Mouse (Mus musculus) hindbrain, embryonic 13.5 days (tissue): Measurements from ENCODE around the gene Lyz2. TPM values are rescaled to one million over a fixed set of nuclear protein-coding genes. Genes with fewer than 3 reads are reported as not detected.
"Not testable (repeated sequence)": the region's sequence is repeated elsewhere in the genome, so short reads cannot be mapped to it uniquely, and the experiment has no call there.

ENCODE experiments used
- ATAC-seq: fragments of 200-750 bp; cut with Nextera tagmentation; 2 replicates; pipeline ENCODE4 v1.8.0; 2017; ENCODE audit warnings: moderate TSS enrichment; ENCODE audit not compliant: low FRiP score
- H3K27ac ChIP-seq: fragments of 300-500 bp; sonication (generic); 2 replicates; pipeline ENCODE4 v1.5.1; 2015; ENCODE audit warnings: inconsistent platforms, mild to moderate bottlenecking, moderate library complexity
- H3K27me3 ChIP-seq: fragments of 300-500 bp; sonication (generic); 2 replicates; pipeline ENCODE4 v1.6.1; 2015; ENCODE audit warnings: mild to moderate bottlenecking, inconsistent platforms
- H3K36me3 ChIP-seq: fragments of 300-500 bp; sonication (generic); 2 replicates; pipeline ENCODE4 v1.6.1; 2015; ENCODE audit warnings: mild to moderate bottlenecking, inconsistent platforms
- H3K4me1 ChIP-seq: fragments of 300-500 bp; sonication (generic); replicated peaks from 2 replicates; pipeline ENCODE4 v1.6.1; 2015; ENCODE audit warnings: inconsistent platforms
- H3K4me2 ChIP-seq: fragments of 300-500 bp; sonication (generic); 2 replicates; pipeline ENCODE4 v1.6.1; 2015; ENCODE audit warnings: inconsistent platforms, mild to moderate bottlenecking, moderate library complexity
- H3K4me3 ChIP-seq: fragments of 300-500 bp; sonication (generic); 2 replicates; pipeline ENCODE4 v1.5.1; 2015; ENCODE audit warnings: mild to moderate bottlenecking, inconsistent platforms
- H3K9ac ChIP-seq: fragments of 300-500 bp; sonication (generic); 2 replicates; pipeline ENCODE4 v1.6.1; 2015; ENCODE audit warnings: mild to moderate bottlenecking, inconsistent platforms
- H3K9me3 ChIP-seq: fragments of 300-500 bp; sonication (generic); 2 replicates; pipeline ENCODE4 v1.6.1; 2016; ENCODE audit warnings: inconsistent platforms
- WGBS: fragments of 180-500 bp; shearing (Covaris S2); methylation state at CpG from one replicate; pipeline ENCODE4 v1.1.7; 2015; 5-methylcytosine and 5-hydroxymethylcytosine counted together
- polyA plus RNA-seq: library from polyadenylated mRNA; unstranded; fragments of >200 nt; fragmentation: Nextera tagmentation; extraction: Ambion mirVana; gene quantifications from 2 replicates; pipeline ENCODE4 v1.2.1, GENCODE M21; 2015

The Lyz2 gene
- polyA plus RNA-seq, 1 experiment from 2014 or later = 29.3 TPM

- H3K9me3 ChIP-seq = no peaks in the 10 kb centered on the region
- no peaks in the 10 kb centered on the region for H3K27me3 ChIP-seq
- no peaks in the 10 kb centered on the region for H3K4me1 ChIP-seq
- H3K4me3 ChIP-seq = no peak within 1 kb of the TSS
- H3K9ac ChIP-seq = no peak within 1 kb of the TSS
- H3K36me3 ChIP-seq = no peaks in the 10 kb centered on the region
- no peak for ATAC-seq
- no peak within 1 kb of the TSS for H3K27ac ChIP-seq
- H3K4me2 ChIP-seq = no peak within 1 kb of the TSS
- 79% methylated on average over 5 of the region's 5 CpGs for WGBS
Observed at GRCm38 (mm10) chr10:117292671-117293070, 10.6 kb upstream of the Lyz2 start, which contains the start of gene Lyz1. TSS of gene Lyz1 (minus strand) at chr10:117292868.

GRCm38 (mm10) chr10:117290936-117291335 is 8.8 kb upstream of the Lyz2 start:
- not testable (repeated sequence) for H3K9me3 ChIP-seq, H3K4me2 ChIP-seq, H3K27ac ChIP-seq, H3K4me1 ChIP-seq, H3K27me3 ChIP-seq, H3K36me3 ChIP-seq, H3K9ac ChIP-seq, H3K4me3 ChIP-seq, ATAC-seq
- 87% methylated on average over 6 of the region's 6 CpGs for WGBS

GRCm38 (mm10) chr10:117290046-117290870 is 8.1 kb upstream of the Lyz2 start:
- no peak for ATAC-seq
- 63% methylated on average over 6 of the region's 6 CpGs for WGBS
- H3K4me1 ChIP-seq = no peaks in the 10 kb centered on the region
- no peak overlapping the region for H3K4me3 ChIP-seq
- H3K27me3 ChIP-seq = no peaks in the 10 kb centered on the region
- H3K36me3 ChIP-seq = no peaks in the 10 kb centered on the region
- no peak overlapping the region for H3K9ac ChIP-seq
- H3K27ac ChIP-seq = no peak overlapping the region
- no peak overlapping the region for H3K4me2 ChIP-seq
- H3K9me3 ChIP-seq = no peaks in the 10 kb centered on the region

- not testable (repeated sequence) for H3K4me2 ChIP-seq, H3K9ac ChIP-seq, H3K4me1 ChIP-seq, H3K27me3 ChIP-seq, H3K9me3 ChIP-seq, H3K27ac ChIP-seq, H3K36me3 ChIP-seq, H3K4me3 ChIP-seq, ATAC-seq
- WGBS = 85% methylated on average over 5 of the region's 5 CpGs
Observed at GRCm38 (mm10) chr10:117289034-117289505, 6.9 kb upstream of the Lyz2 start.

- Histone ChIP-seq H3K36me3 (no peaks in the 10 kb centered on the region), H3K4me2 (no peak overlapping the region), H3K9me3 (no peaks in the 10 kb centered on the region), H3K4me1 (no peaks in the 10 kb centered on the region), H3K27ac (no peak overlapping the region), H3K9ac (no peak overlapping the region), H3K4me3 (no peak overlapping the region), H3K27me3 (no peaks in the 10 kb centered on the region)
- WGBS = 92% methylated on average over 9 of the region's 9 CpGs
- ATAC-seq = no peak
Observed at GRCm38 (mm10) chr10:117288197-117289033, 6.3 kb upstream of the Lyz2 start.

GRCm38 (mm10) chr10:117287226-117287850 is 5.2 kb upstream of the Lyz2 start:
- Histone ChIP-seq H3K27ac (no peak overlapping the region), H3K9me3 (no peaks in the 10 kb centered on the region), H3K9ac (no peak overlapping the region), H3K36me3 (no peaks in the 10 kb centered on the region), H3K4me1 (no peaks in the 10 kb centered on the region), H3K4me3 (no peak overlapping the region), H3K4me2 (no peak overlapping the region), H3K27me3 (no peaks in the 10 kb centered on the region)
- WGBS = 85% methylated on average over 3 of the region's 3 CpGs
- no peak for ATAC-seq

GRCm38 (mm10) chr10:117286366-117286970 is 4.3 kb upstream of the Lyz2 start:
- no peak overlapping the region for H3K9ac ChIP-seq
- H3K9me3 ChIP-seq = no peaks in the 10 kb centered on the region
- no peaks in the 10 kb centered on the region for H3K4me1 ChIP-seq
- H3K27ac ChIP-seq = no peak overlapping the region
- no peaks in the 10 kb centered on the region for H3K36me3 ChIP-seq
- no peak for ATAC-seq
- 94% methylated on average over 6 of the region's 6 CpGs for WGBS
- H3K4me3 ChIP-seq = no peak overlapping the region
- H3K4me2 ChIP-seq = no peak overlapping the region
- H3K27me3 ChIP-seq = no peaks in the 10 kb centered on the region

GRCm38 (mm10) chr10:117285584-117285983 is 3.5 kb upstream of the Lyz2 start:
- H3K4me2 ChIP-seq, H3K4me1 ChIP-seq, H3K36me3 ChIP-seq, H3K9me3 ChIP-seq, H3K27ac ChIP-seq, H3K4me3 ChIP-seq, H3K9ac ChIP-seq, H3K27me3 ChIP-seq, ATAC-seq: not testable (repeated sequence)
- WGBS = 89% methylated on average over 3 of the region's 7 CpGs

GRCm38 (mm10) chr10:117284578-117285520 is 2.7 kb upstream of the Lyz2 start:
- no peak overlapping the region for H3K9ac ChIP-seq
- no peak overlapping the region for H3K4me3 ChIP-seq
- H3K4me1 ChIP-seq = no peaks in the 10 kb centered on the region
- 88% methylated on average over 10 of the region's 10 CpGs for WGBS
- no peak for ATAC-seq
- no peaks in the 10 kb centered on the region for H3K36me3 ChIP-seq
- no peak overlapping the region for H3K4me2 ChIP-seq
- H3K27me3 ChIP-seq = no peaks in the 10 kb centered on the region
- H3K27ac ChIP-seq = no peak overlapping the region
- H3K9me3 ChIP-seq = no peaks in the 10 kb centered on the region

- WGBS = 81% methylated on average over 7 of the region's 7 CpGs
- no peak overlapping the region for H3K27ac ChIP-seq
- H3K9ac ChIP-seq = no peak overlapping the region
- no peaks in the 10 kb centered on the region for H3K4me1 ChIP-seq
- no peaks in the 10 kb centered on the region for H3K9me3 ChIP-seq
- no peak overlapping the region for H3K4me2 ChIP-seq
- no peak overlapping the region for H3K4me3 ChIP-seq
- ATAC-seq = no peak
- no peaks in the 10 kb centered on the region for H3K27me3 ChIP-seq
- no peaks in the 10 kb centered on the region for H3K36me3 ChIP-seq
Observed at GRCm38 (mm10) chr10:117283871-117284577, 1.9 kb upstream of the Lyz2 start.

GRCm38 (mm10) chr10:117283196-117283595 is 1.1 kb upstream of the Lyz2 start:
- H3K27ac ChIP-seq, H3K4me2 ChIP-seq, H3K36me3 ChIP-seq, H3K27me3 ChIP-seq, H3K9me3 ChIP-seq, H3K9ac ChIP-seq, ATAC-seq, H3K4me3 ChIP-seq, H3K4me1 ChIP-seq: not testable (repeated sequence)
- WGBS = 95% methylated on average over 4 of the region's 4 CpGs
